Mouse (Mus musculus) Muller cell, postnatal 12 days (primary cell): Measurements from ENCODE around the gene Mboat7.
A peak's percentile ranks its signal among the peaks of the same experiment; 100 is the strongest.

ENCODE experiments used
- DNase-seq: peaks from one replicate; pipeline ENCODE4 v3.0.0-alpha.2; 2015; ENCODE audit errors: inconsistent ontology term

Mboat7 gene

DNA sequence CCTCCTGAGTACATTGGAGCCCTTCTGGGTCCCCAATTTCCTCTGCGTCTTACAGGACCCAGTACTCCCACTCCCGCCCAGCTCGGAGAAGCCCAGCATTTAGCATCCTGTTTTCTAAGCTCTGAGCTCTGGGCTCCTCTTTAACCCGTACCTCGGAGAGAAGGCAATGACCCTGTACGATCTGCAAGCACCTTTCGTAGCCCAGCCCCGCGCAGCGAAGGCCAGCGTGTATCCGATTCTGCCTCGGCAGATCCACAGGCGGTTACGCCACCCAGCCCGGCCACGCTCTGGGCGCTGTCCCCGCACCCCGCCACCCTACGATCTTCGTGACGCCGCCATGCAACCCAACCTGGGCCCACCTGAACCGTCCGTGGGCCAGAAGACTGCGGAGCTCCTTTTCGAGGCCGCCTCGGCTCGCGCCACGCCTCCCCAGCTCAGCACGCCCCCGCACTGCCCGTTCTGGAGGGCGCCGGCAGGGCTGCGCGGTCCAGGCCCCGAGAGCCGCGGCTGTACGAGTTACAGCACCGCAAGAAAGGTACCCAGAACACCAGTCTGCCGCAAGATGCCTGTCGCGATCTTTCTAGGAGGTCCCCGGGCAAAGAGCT, 839 bp downstream of the Mboat7 start, which contains the start of gene Tsen34:
Gene Tsen34 (plus strand): TSS at position 482 of the 605 bp plus-strand sequence.
- no peak for DNase-seq

DNA sequence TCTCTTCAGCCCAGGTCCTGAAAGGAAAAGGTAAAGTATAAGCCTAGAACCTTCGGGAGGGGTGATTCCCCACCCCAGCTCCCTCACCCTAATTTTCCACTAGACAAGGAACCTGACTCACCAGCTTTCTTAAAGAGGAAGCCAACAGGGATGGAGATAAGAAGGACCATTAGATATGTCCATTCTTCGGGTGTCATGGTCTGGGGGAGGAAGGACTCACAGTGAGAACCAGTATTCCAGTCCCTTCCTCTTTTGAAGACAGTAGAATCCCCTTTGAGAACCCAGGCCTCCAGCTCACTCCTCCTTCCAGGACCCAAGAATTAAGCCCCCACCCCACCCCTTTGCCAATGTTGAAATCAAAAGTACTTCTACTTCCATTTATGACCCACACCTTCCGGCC, 1.4 kb downstream of the Mboat7 start:
- DNase-seq: no peak

- DNase-seq: no peak
These were observed 7.7 kb downstream of the Mboat7 start for GRCm38 (mm10) chr7:3685400-3686187.

DNA sequence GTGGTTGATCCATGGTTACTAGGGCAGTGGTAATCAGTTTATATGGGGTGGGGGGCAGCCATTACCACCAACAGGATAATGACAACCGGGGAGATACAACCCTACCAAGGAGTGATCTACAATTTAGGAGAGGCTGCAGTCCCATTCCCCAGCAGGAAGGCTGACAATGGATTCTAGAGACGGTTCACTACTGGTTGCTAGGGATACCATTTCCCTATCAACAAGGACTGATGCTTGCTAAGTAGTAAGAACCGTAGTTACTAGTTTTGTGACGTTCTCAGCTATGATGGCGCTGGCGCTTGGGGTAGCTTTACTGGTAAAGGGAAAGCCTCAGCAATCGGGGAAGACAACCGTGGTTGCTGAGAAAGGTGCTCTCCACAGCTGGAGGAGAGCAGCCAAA, 8.6 kb downstream of the Mboat7 start:
- no peak for DNase-seq

- no peak for DNase-seq
These were observed 9.3 kb downstream of the Mboat7 start for GRCm38 (mm10) chr7:3683908-3684550.

GRCm38 (mm10) chr7:3677342-3677741, 16.0 kb downstream of the Mboat7 start, which contains the start of gene Tmc4:
Gene Tmc4 (minus strand): TSS chr7:3677553.
- no peak for DNase-seq

GRCm38 (mm10) chr7:3676371-3676770, 17.0 kb downstream of the Mboat7 start:
- DNase-seq: no peak

DNA sequence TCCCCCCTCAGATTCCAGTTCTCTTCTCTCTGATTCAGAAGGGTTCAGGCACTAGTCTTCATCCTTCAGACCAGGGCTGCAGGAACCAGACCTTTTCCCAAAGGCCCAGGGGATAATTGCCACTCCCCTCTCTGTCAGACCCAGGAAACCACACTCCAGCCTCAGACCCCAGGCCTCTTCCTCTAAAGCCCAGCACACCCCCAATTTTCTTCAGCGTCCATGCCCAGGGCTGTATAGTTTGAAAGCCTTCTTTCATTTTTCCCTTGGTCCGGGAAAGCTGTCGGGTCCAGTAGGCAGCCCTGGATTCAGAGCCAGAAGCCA, 18.1 kb downstream of the Mboat7 start:
- no peak for DNase-seq

- DNase-seq: peak; percentile 36
These were observed 18.7 kb downstream of the Mboat7 start for GRCm38 (mm10) chr7:3674507-3675227.

DNA sequence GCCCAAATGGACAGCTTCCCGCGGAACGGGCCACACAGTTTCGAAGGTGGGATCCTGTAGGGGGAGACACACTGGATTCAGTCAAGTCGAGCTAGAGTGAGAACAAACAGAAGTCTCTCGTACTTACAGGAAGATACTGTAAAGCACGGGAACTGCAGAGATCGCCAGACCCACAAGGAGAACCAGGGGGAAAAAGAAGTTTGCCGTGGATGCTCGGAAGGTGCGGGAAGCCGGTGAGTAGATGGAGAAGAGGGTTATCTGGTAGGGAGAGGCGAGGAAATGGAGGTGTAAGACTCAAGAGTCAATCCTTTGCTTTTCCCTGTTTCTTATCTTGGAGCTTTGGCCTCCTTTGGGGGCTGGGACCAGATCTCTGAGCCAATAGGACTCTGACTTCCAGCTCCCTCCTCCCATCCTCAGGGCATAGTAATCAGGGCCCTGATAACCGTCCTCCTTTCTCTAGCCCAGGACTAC, 26.4 kb downstream of the Mboat7 start:
- no peak for DNase-seq

- DNase-seq: peak; percentile 98
These were observed 27.9 kb downstream of the Mboat7 start, which contains the start of gene Leng1 for GRCm38 (mm10) chr7:3665215-3666114. Gene Leng1 (minus strand): TSS chr7:3665840.

DNA sequence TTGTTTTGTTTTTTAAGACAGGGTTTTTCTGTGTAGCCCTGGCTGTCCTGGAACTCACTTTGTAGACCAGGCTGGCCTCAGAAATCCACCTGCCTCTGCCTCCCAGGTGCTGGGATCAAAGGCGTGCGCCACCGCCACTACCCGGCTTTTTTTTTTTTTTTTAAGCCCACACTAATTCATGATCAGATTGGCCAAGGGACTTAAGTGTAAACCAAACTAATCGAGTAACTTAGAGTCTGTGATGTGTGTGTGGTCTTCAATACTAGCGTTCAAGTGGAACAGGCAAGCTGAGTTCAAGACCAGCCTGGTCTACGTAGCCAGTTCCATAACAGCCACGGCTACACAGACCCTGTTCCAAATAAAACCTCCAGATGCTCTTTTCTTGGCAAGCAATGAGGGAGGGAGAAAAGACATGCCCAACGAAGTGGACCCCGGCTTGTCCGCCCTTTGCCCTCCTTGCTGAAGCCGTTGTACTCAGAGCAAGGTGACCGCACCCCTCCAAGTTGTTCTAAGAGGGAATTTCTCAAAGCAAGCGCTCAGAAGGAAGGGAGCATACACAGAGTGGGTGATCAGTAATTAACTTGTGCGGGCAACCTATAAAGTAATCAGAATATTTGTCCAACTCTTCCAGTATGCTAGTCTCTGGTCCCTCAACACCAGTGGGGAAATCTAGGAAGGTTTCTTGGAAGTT, 28.7 kb downstream of the Mboat7 start:
- no peak for DNase-seq

- no peak for DNase-seq
These were observed 34.7 kb downstream of the Mboat7 start for GRCm38 (mm10) chr7:3658578-3658977.

DNA sequence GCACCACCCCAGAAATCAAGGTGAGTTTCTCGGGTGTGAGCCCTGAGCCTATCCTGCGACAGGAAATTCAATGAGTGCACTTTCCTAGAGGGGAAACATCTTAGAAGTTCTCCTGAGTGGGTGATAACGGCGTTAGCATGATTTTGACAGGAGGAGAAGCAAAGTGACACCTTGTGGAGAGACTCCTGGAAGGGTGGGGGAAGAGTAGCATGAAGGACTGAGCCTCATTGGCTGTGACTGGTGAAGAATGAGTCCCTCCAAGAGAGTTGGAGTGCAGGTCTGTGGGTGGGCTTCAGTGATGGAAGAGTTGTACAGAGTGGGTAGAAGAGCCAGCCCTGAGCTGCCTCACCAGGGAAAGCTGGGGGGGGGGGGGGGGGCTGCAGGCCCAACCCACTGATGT, 36.4 kb downstream of the Mboat7 start:
- DNase-seq: no peak

GRCm38 (mm10) chr7:3646641-3647040, 46.7 kb downstream of the Mboat7 start:
- no peak for DNase-seq

DNA sequence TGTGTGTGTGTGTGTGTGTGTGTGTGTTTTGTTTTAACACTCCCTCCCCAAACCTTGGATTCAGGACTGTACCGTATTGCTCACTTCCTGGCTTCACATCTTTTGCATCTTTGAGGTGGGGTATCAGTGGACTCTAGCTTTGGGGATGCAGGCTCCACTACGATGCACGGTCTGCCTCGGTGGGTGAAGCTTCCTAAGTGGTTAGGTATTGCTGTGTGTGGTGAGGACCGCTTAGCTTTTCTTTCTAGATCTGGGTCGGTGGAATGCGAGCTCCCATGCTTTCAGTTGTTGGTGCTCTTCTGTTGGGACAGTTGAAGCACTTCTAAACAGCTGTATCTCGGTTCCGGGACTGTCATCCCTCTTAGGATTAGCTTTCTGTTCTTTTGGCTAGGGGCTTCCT, 47.1 kb downstream of the Mboat7 start:
- peak; percentile 31 for DNase-seq

DNA sequence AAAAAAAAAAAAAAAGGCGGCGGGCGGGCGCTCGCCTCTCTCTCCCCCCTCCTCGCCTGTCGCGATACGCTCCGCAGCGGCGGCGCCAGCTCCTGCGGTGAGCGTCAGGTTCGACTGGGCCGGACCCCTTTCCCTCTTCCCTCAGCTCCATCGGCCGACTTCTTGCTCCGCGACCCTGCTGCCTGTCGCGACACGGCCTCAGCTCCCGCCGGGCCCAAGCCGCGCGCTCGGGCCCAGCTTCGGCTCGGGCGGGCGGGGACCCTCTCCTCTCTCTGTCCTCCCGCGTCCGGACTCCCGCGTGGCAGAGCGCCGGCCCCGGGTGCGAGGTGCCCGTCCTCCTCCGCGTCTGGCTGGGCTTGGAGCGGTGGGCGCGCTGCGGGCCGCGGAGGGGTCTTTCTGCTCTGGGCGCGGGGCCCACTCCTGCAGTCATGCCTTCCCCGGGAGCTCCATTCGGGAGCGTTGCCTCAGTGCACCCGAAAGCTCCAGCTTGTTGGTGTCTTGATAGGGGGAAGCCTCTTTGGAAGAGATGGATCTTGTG, 47.8 kb downstream of the Mboat7 start:
- no peak for DNase-seq

- peak; percentile 100 for DNase-seq
These were observed 48.4 kb downstream of the Mboat7 start, which contains the start of gene Cnot3 for GRCm38 (mm10) chr7:3644672-3645487. Gene Cnot3 (plus strand): TSS chr7:3645268.

- no peak for DNase-seq
These were observed 49.0 kb downstream of the Mboat7 start for GRCm38 (mm10) chr7:3644348-3644671.
